Mouse (Mus musculus): ENCODE measurements around the gene Gm29564. TPM values are rescaled to one million over a fixed set of nuclear protein-coding genes. Genes with fewer than 3 reads are reported as not detected.
"Not testable (repeated sequence)": the region's sequence is repeated elsewhere in the genome, so short reads cannot be mapped to it uniquely, and the experiment has no call there.

The Gm29564 gene
- not detected in 2 replicates for polyA plus RNA-seq (2012; ENCODE audit: insufficient read depth, insufficient read length, missing spikeins)

GRCm38 (mm10) chrY:78212693-78213092 is at the start of gene Gm29564:
Gene Gm29564, plus strand, starts transcription at chrY:78212993.
- H3K27ac ChIP-seq (ENCODE audit: insufficient read depth, low read depth, low read length); H3K4me1 ChIP-seq (ENCODE audit: control insufficient read depth, insufficient read depth, low read length); H3K4me3 ChIP-seq (ENCODE audit: insufficient read depth, low read length): not testable (repeated sequence)

Other genes starting within 250 kb of the Gm29564 start
- not detected in 2 replicates for gene Gm20867, start 249.8 kb upstream of the Gm29564 start, polyA plus RNA-seq (2012; ENCODE audit: insufficient read depth, insufficient read length, missing spikeins)

Measured in bone marrow macrophage, adult 2 months (primary cell).